Mouse (Mus musculus): Measurements from ENCODE around the gene Exosc2. TPM values are rescaled to one million over a fixed set of nuclear protein-coding genes. Genes with fewer than 3 reads are reported as not detected.

The Exosc2 gene
- polyA plus RNA-seq, 1 experiment from 2014 or later: 65.4 TPM

GRCm38 (mm10) chr2:31639466-31639760, 31.1 kb upstream of the Exosc2 start:
- Histone ChIP-seq H3K27ac (ENCODE audit: low read depth) (no peak overlapping the region), H3K9ac (ENCODE audit: low read length) (no peak overlapping the region), H3K4me2 (ENCODE audit: low read length) (no peak overlapping the region), H3K9me3 (ENCODE audit: control insufficient read depth, low read length) (no peaks in the 10 kb centered on the region), H3K4me3 (ENCODE audit: low read depth, low read length) (no peak overlapping the region), H3K4me1 (replicated peaks; ENCODE audit: control insufficient read depth, insufficient read depth, low read length) (peaks cover 15% of the 10 kb centered on the region), H3K36me3 (ENCODE audit: control insufficient read depth, insufficient read depth, low read length) (no peaks in the 10 kb centered on the region), H3K27me3 (replicated peaks; ENCODE audit: control insufficient read depth, insufficient read depth, low read length) (peaks cover 100% of the 10 kb centered on the region)
- 1% methylated on average over 11 of the region's 13 CpGs for WGBS
- DNase-seq (ENCODE audit: low spot score) (no peak), ATAC-seq (replicated peaks; ENCODE audit: low FRiP score, low TSS enrichment, low read depth) (no peak)

GRCm38 (mm10) chr2:31639901-31640608, 30.5 kb upstream of the Exosc2 start, which contains the start of gene Prdm12:
Prdm12 (plus strand) TSS chr2:31640037.
- 1% methylated on average over 41 of the region's 41 CpGs for WGBS
- no peak within 1 kb of the TSS for H3K9ac ChIP-seq (ENCODE audit: low read length)
- no peaks in the 10 kb centered on the region for H3K9me3 ChIP-seq (ENCODE audit: control insufficient read depth, low read length)
- DNase-seq (ENCODE audit: low spot score) (no peak), ATAC-seq (replicated peaks; ENCODE audit: low FRiP score, low TSS enrichment, low read depth) (no peak)
- H3K36me3 ChIP-seq (ENCODE audit: control insufficient read depth, insufficient read depth, low read length): no peaks in the 10 kb centered on the region
- H3K4me2 ChIP-seq (ENCODE audit: low read length): no peak within 1 kb of the TSS
- H3K4me1 ChIP-seq (replicated peaks; ENCODE audit: control insufficient read depth, insufficient read depth, low read length): peaks cover 15% of the 10 kb centered on the region
- no peak within 1 kb of the TSS for H3K4me3 ChIP-seq (ENCODE audit: low read depth, low read length)
- no peak within 1 kb of the TSS for H3K27ac ChIP-seq (ENCODE audit: low read depth)
- peaks cover 100% of the 10 kb centered on the region for H3K27me3 ChIP-seq (replicated peaks; ENCODE audit: control insufficient read depth, insufficient read depth, low read length)

- Histone ChIP-seq H3K4me2 (ENCODE audit: low read length) (no peak overlapping the region), H3K4me3 (ENCODE audit: low read depth, low read length) (no peak overlapping the region), H3K27ac (ENCODE audit: low read depth) (no peak overlapping the region), H3K9me3 (ENCODE audit: control insufficient read depth, low read length) (no peaks in the 10 kb centered on the region), H3K27me3 (replicated peaks; ENCODE audit: control insufficient read depth, insufficient read depth, low read length) (peaks cover 100% of the 10 kb centered on the region), H3K36me3 (ENCODE audit: control insufficient read depth, insufficient read depth, low read length) (no peaks in the 10 kb centered on the region), H3K4me1 (replicated peaks; ENCODE audit: control insufficient read depth, insufficient read depth, low read length) (peaks cover 10% of the 10 kb centered on the region), H3K9ac (ENCODE audit: low read length) (no peak overlapping the region)
- under 1% methylated on average over 48 of the region's 48 CpGs for WGBS
- no peak for ATAC-seq (replicated peaks; ENCODE audit: low FRiP score, low TSS enrichment, low read depth)
- no peak for DNase-seq (ENCODE audit: low spot score)
These were observed 29.7 kb upstream of the Exosc2 start for GRCm38 (mm10) chr2:31640609-31641507.

GRCm38 (mm10) chr2:31641508-31641830, 29.0 kb upstream of the Exosc2 start:
- 2% methylated on average over 11 of the region's 11 CpGs for WGBS
- H3K4me3 ChIP-seq (ENCODE audit: low read depth, low read length): no peak overlapping the region
- no peak for DNase-seq (ENCODE audit: low spot score)

GRCm38 (mm10) chr2:31641929-31642328, 28.6 kb upstream of the Exosc2 start:
- DNase-seq (ENCODE audit: low spot score) (no peak), ATAC-seq (replicated peaks; ENCODE audit: low FRiP score, low TSS enrichment, low read depth) (no peak)
- Histone ChIP-seq H3K4me1 (replicated peaks; ENCODE audit: control insufficient read depth, insufficient read depth, low read length) (0 out of 2 replicates have a peak, but pooled peaks cover 3% of the 10 kb centered on the region), H3K4me2 (ENCODE audit: low read length) (no peak overlapping the region), H3K9me3 (ENCODE audit: control insufficient read depth, low read length) (no peaks in the 10 kb centered on the region), H3K36me3 (ENCODE audit: control insufficient read depth, insufficient read depth, low read length) (no peaks in the 10 kb centered on the region), H3K9ac (ENCODE audit: low read length) (no peak overlapping the region), H3K27ac (ENCODE audit: low read depth) (no peak overlapping the region), H3K27me3 (replicated peaks; ENCODE audit: control insufficient read depth, insufficient read depth, low read length) (peaks cover 100% of the 10 kb centered on the region), H3K4me3 (ENCODE audit: low read depth, low read length) (no peak overlapping the region)
- WGBS: 3% methylated on average over 18 of the region's 18 CpGs

More at GRCm38 (mm10) chr2:31641508-31641830, 29.0 kb upstream of the Exosc2 start:
- ATAC-seq (replicated peaks; ENCODE audit: low FRiP score, low TSS enrichment, low read depth): no peak
- Histone ChIP-seq H3K4me2 (ENCODE audit: low read length) (no peak overlapping the region), H3K36me3 (ENCODE audit: control insufficient read depth, insufficient read depth, low read length) (no peaks in the 10 kb centered on the region), H3K27ac (ENCODE audit: low read depth) (no peak overlapping the region), H3K9me3 (ENCODE audit: control insufficient read depth, low read length) (no peaks in the 10 kb centered on the region), H3K9ac (ENCODE audit: low read length) (no peak overlapping the region), H3K27me3 (replicated peaks; ENCODE audit: control insufficient read depth, insufficient read depth, low read length) (peaks cover 100% of the 10 kb centered on the region), H3K4me1 (replicated peaks; ENCODE audit: control insufficient read depth, insufficient read depth, low read length) (peaks cover 4% of the 10 kb centered on the region; the same call in 1 of the 2 replicates)

GRCm38 (mm10) chr2:31653971-31654853, 16.3 kb upstream of the Exosc2 start:
- Histone ChIP-seq H3K9ac (ENCODE audit: low read length) (peak overlapping the region; percentile 25), H3K27me3 (replicated peaks; ENCODE audit: control insufficient read depth, insufficient read depth, low read length) (peaks cover 81% of the 10 kb centered on the region), H3K27ac (ENCODE audit: low read depth) (no peak overlapping the region), H3K4me3 (ENCODE audit: low read depth, low read length) (peak overlapping the region; percentile 56), H3K9me3 (ENCODE audit: control insufficient read depth, low read length) (no peaks in the 10 kb centered on the region), H3K4me2 (ENCODE audit: low read length) (peak overlapping the region; percentile 99), H3K4me1 (replicated peaks; ENCODE audit: control insufficient read depth, insufficient read depth, low read length) (no peaks in the 10 kb centered on the region), H3K36me3 (ENCODE audit: control insufficient read depth, insufficient read depth, low read length) (no peaks in the 10 kb centered on the region)
- under 1% methylated on average over 107 of the region's 109 CpGs for WGBS
- ATAC-seq (replicated peaks; ENCODE audit: low FRiP score, low TSS enrichment, low read depth) (peak; percentile 67), DNase-seq (ENCODE audit: low spot score) (peak; percentile 71)

- H3K9ac ChIP-seq (ENCODE audit: low read length): no peak overlapping the region
- peak overlapping the region; percentile 99 for H3K4me2 ChIP-seq (ENCODE audit: low read length)
- no peaks in the 10 kb centered on the region for H3K9me3 ChIP-seq (ENCODE audit: control insufficient read depth, low read length)
- no peaks in the 10 kb centered on the region for H3K36me3 ChIP-seq (ENCODE audit: control insufficient read depth, insufficient read depth, low read length)
- ATAC-seq (replicated peaks; ENCODE audit: low FRiP score, low TSS enrichment, low read depth) (no peak), DNase-seq (ENCODE audit: low spot score) (peak; percentile 70)
- H3K4me1 ChIP-seq (replicated peaks; ENCODE audit: control insufficient read depth, insufficient read depth, low read length): no peaks in the 10 kb centered on the region
- peak overlapping the region; percentile 56 for H3K4me3 ChIP-seq (ENCODE audit: low read depth, low read length)
- H3K27ac ChIP-seq (ENCODE audit: low read depth): no peak overlapping the region
- WGBS: 3% methylated on average over 22 of the region's 22 CpGs
- H3K27me3 ChIP-seq (replicated peaks; ENCODE audit: control insufficient read depth, insufficient read depth, low read length): peaks cover 73% of the 10 kb centered on the region
These were observed 15.5 kb upstream of the Exosc2 start for GRCm38 (mm10) chr2:31654854-31655559.

GRCm38 (mm10) chr2:31656374-31656773, 14.1 kb upstream of the Exosc2 start:
- ATAC-seq (replicated peaks; ENCODE audit: low FRiP score, low TSS enrichment, low read depth) (no peak), DNase-seq (ENCODE audit: low spot score) (no peak)
- Histone ChIP-seq H3K9me3 (ENCODE audit: control insufficient read depth, low read length) (no peaks in the 10 kb centered on the region), H3K4me1 (replicated peaks; ENCODE audit: control insufficient read depth, insufficient read depth, low read length) (no peaks in the 10 kb centered on the region), H3K9ac (ENCODE audit: low read length) (no peak overlapping the region), H3K4me3 (ENCODE audit: low read depth, low read length) (no peak overlapping the region), H3K27ac (ENCODE audit: low read depth) (no peak overlapping the region), H3K4me2 (ENCODE audit: low read length) (no peak overlapping the region), H3K27me3 (replicated peaks; ENCODE audit: control insufficient read depth, insufficient read depth, low read length) (peaks cover 59% of the 10 kb centered on the region), H3K36me3 (ENCODE audit: control insufficient read depth, insufficient read depth, low read length) (no peaks in the 10 kb centered on the region)
- 85% methylated on average over 7 of the region's 7 CpGs for WGBS
